Mouse (Mus musculus) forebrain, postnatal 0 days (tissue): ENCODE data around the gene Cbwd1. TPM values are rescaled to one million over a fixed set of nuclear protein-coding genes. Genes with fewer than 3 reads are reported as not detected.
A peak's percentile ranks its signal among the peaks of the same experiment; 100 is the strongest.

Source experiments
- ATAC-seq: fragments of 200-750 bp; cut with Nextera tagmentation; 2 replicates; pipeline ENCODE4 v1.8.0; 2017; ENCODE audit warnings: mild to moderate bottlenecking, moderate library complexity
- DNase-seq: peaks from one replicate; pipeline ENCODE4 v3.0.0-alpha.2; 2015
- H3K27ac ChIP-seq: fragments of 300-500 bp; sonication (generic); 2 replicates; pipeline ENCODE4 v1.5.1; 2014; ENCODE audit warnings: low read depth, mild to moderate bottlenecking, antibody characterized with exemption, low read length, moderate library complexity, mixed read lengths
- H3K27me3 ChIP-seq: fragments of 300-500 bp; sonication (generic); 2 replicates; pipeline ENCODE4 v1.6.1; 2014; ENCODE audit warnings: mild to moderate bottlenecking, low read length, mixed read lengths; ENCODE audit not compliant: insufficient read depth
- H3K36me3 ChIP-seq: fragments of 300-500 bp; sonication (generic); 2 replicates; pipeline ENCODE4 v1.6.1; 2014; ENCODE audit warnings: mild to moderate bottlenecking, moderate library complexity; ENCODE audit not compliant: insufficient read depth
- H3K4me1 ChIP-seq: fragments of 300-500 bp; sonication (generic); 2 replicates; pipeline ENCODE4 v1.6.1; 2014; ENCODE audit warnings: antibody characterized with exemption; ENCODE audit not compliant: insufficient read depth
- H3K4me2 ChIP-seq: fragments of 300-500 bp; sonication (generic); 2 replicates; pipeline ENCODE4 v1.6.1; 2014; ENCODE audit warnings: low read depth, mild to moderate bottlenecking, moderate library complexity
- H3K4me3 ChIP-seq: fragments of 300-500 bp; sonication (generic); 2 replicates; pipeline ENCODE4 v1.5.1; 2014; ENCODE audit warnings: low read depth, low read length, mixed read lengths
- H3K9ac ChIP-seq: fragments of 300-500 bp; sonication (generic); 2 replicates; pipeline ENCODE4 v1.6.1; 2014; ENCODE audit warnings: mild to moderate bottlenecking
- H3K9me3 ChIP-seq: fragments of 300-500 bp; sonication (generic); 2 replicates; pipeline ENCODE4 v1.6.1; 2016; ENCODE audit warnings: low read length
- CTCF ChIP-seq: sonication (generic); IDR thresholded peaks from 2 replicates; pipeline ENCODE4 v1.5.1; 2016; ENCODE audit warnings: antibody characterized with exemption, control low read depth, low read depth
- WGBS: fragments of 180-500 bp; shearing (Covaris S2); extraction: QIAGEN DNeasy Blood & Tissue Kit; methylation state at CpG from one replicate; pipeline ENCODE4 v1.1.7; 2014; 5-methylcytosine and 5-hydroxymethylcytosine counted together
- polyA plus RNA-seq: library from polyadenylated mRNA; unstranded; fragments of >200 nt; fragmentation: Nextera tagmentation; extraction: Ambion mirVana; gene quantifications from 2 replicates; pipeline ENCODE4 v1.2.1, GENCODE M21; 2015
- total RNA-seq: library from RNA; depleted of rRNA; stranded (reverse); fragments of >200 nt; gene quantifications from 2 replicates; pipeline ENCODE4 v1.2.3, GENCODE M21; 2014

Gene Cbwd1
- total and polyA plus RNA-seq, 2 experiments from 2014 or later, result 8.6 to 19.3 TPM

DNA sequence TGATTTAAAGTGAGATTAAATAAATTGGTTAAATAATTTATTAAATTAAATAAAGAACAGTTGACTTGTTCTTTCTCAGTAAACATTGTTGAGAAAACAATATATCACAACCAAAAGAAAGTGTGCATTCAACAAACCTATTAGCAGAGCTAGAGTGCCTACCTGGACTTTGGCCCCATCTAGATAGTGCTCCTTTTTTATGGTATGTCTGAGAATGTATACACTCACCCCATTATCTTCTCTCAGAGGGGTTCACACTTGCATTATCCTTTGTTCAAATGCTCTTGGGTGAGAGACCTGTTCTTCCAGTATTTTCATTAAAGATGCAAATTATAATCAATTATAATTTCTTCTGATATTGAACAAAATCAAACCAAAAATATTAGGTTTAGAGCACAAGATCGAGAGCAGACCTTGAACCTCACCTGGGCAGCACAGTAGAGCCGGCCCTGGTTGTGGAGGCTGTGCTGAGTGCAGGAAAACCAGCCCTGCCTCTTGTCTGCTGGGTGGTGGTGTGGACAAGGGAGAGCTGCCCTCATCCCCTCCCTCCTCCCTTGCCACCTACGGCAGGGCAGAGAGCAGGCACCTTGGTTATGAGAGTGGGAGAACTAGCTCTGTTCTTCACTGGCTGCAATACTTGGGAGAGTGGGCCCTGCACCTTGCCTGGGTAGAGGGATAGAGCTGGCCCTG is 11.4 kb upstream of the Cbwd1 start:
- no peak for TF ChIP-seq CTCF
- H3K4me3 ChIP-seq, result no peak overlapping the region

DNA sequence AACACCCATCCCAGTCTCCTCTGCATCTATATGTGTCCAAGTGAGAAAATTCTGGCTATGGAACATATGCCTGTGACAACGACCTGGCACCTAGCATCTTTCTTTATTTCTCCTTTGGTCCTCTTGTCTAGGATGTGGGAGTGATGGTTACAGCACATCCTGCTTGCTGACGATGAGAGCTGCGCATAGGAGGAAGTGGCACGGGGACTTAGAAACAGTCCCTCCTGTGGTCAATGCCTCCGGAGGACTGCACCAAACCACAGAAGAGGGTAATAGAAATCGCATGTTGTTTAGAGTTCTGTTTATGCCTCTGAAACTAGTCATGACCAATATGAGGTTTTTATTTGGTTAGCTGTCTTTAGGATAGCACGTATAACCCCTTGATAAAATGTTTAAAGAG is 9.9 kb upstream of the Cbwd1 start:
- no peak overlapping the region for H3K9ac ChIP-seq
- no peak overlapping the region for H3K4me2 ChIP-seq
- TF ChIP-seq CTCF, result no peak
- ATAC-seq, result no peak
- 88% methylated on average over 7 of the region's 7 CpGs for WGBS
- H3K4me1 ChIP-seq, result no peaks in the 10 kb centered on the region
- no peak overlapping the region for H3K4me3 ChIP-seq
- no peak overlapping the region for H3K27ac ChIP-seq
- H3K9me3 ChIP-seq, result no peaks in the 10 kb centered on the region
- no peaks in the 10 kb centered on the region for H3K36me3 ChIP-seq
- DNase-seq, result no peak
- H3K27me3 ChIP-seq, result no peaks in the 10 kb centered on the region

More for the DNA sequence above, 11.4 kb upstream of the Cbwd1 start:
- 91% methylated on average over 3 of the region's 3 CpGs for WGBS
- DNase-seq, result no peak
- Histone ChIP-seq H3K4me1 (no peaks in the 10 kb centered on the region), H3K36me3 (no peaks in the 10 kb centered on the region), H3K9ac (no peak overlapping the region), H3K4me2 (no peak overlapping the region), H3K27ac (no peak overlapping the region), H3K9me3 (no peaks in the 10 kb centered on the region), H3K27me3 (no peaks in the 10 kb centered on the region)
- ATAC-seq, result no peak

DNA sequence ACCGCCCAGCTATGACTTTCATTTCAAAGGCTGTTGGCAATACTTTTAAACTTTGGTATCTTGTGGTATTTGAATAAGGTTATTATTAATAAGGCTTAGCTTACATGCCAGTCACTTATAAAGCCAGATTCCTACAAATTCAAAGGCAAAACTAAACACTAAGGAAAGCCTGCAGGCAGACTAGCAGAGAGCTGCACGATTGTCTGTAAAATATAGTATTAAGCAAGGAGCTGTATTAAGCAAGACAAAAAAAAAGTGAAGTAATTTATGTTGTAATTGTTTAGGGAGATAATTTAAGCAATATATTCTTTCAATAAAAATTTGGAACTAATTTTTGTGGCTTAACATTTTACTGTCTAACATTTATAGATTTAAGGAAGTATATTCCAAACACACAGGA is 5.5 kb upstream of the Cbwd1 start:
- TF ChIP-seq CTCF, result no peak
- no peaks in the 10 kb centered on the region for H3K9me3 ChIP-seq
- no peaks in the 10 kb centered on the region for H3K4me1 ChIP-seq
- DNase-seq (no peak), ATAC-seq (no peak)
- H3K36me3 ChIP-seq, result no peaks in the 10 kb centered on the region
- whole genome bisulfite sequencing, result 84% methylated on average over 2 of the region's 2 CpGs
- H3K4me3 ChIP-seq, result no peak overlapping the region
- no peak overlapping the region for H3K9ac ChIP-seq
- no peak overlapping the region for H3K27ac ChIP-seq
- H3K27me3 ChIP-seq, result no peaks in the 10 kb centered on the region
- H3K4me2 ChIP-seq, result no peak overlapping the region

DNA sequence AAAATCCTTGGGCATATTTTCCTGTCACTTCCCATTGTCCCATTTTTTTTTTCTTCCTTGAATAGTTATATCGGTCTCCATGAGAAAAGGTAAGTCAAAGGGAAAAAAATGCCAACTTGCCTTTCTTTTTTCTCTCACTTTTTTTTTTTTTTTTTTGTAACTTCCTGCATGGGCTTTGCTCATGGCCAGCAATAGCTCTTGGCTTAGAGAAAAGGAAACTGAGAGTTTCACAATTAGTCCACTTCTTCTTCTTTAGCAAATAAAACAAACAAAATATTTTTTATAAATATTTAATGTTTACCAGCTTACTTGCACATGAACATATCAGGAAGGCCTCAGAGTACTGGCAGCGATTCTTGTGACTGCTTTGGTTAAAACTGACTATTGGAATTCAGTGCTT is 4.8 kb upstream of the Cbwd1 start:
- H3K4me2 ChIP-seq, result no peak overlapping the region
- H3K4me1 ChIP-seq, result no peaks in the 10 kb centered on the region
- no peak for TF ChIP-seq CTCF
- no peaks in the 10 kb centered on the region for H3K27me3 ChIP-seq
- H3K9ac ChIP-seq, result no peak overlapping the region
- H3K27ac ChIP-seq, result no peak overlapping the region
- 84% methylated on average over 2 of the region's 2 CpGs for WGBS
- no peaks in the 10 kb centered on the region for H3K36me3 ChIP-seq
- DNase-seq (no peak), ATAC-seq (no peak)
- no peak overlapping the region for H3K4me3 ChIP-seq
- H3K9me3 ChIP-seq, result no peaks in the 10 kb centered on the region

DNA sequence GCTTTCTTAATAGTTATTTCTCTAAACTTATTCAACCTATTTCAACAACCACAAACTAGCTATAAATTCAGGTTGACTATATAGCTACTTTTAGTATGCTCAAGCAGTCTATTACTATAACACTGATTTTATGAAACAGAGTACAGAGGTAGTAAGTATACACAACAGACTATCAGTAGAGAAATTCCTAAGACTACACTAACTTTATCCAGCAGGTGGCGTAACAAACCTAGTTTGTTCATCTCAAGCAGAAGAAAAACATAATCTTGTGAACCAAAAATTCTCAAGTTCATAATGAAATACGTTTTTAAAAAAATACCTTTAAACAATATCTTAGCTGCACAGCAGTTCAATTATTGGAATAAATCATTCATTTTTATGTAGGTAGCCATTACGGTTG is 2.9 kb downstream of the Cbwd1 start:
- Histone ChIP-seq H3K4me2 (no peak overlapping the region), H3K4me3 (no peak overlapping the region), H3K9ac (no peak overlapping the region), H3K27ac (no peak overlapping the region), H3K36me3 (peaks cover 5% of the 10 kb centered on the region; the same call in 1 of the 2 replicates), H3K4me1 (peaks cover 5% of the 10 kb centered on the region; the same call in 1 of the 2 replicates), H3K9me3 (no peaks in the 10 kb centered on the region), H3K27me3 (no peaks in the 10 kb centered on the region)
- DNase-seq (peak; percentile 75), ATAC-seq (no peak)
- TF ChIP-seq CTCF, result peak; percentile 69
- WGBS, result 43% methylated on average over 3 of the region's 3 CpGs

DNA sequence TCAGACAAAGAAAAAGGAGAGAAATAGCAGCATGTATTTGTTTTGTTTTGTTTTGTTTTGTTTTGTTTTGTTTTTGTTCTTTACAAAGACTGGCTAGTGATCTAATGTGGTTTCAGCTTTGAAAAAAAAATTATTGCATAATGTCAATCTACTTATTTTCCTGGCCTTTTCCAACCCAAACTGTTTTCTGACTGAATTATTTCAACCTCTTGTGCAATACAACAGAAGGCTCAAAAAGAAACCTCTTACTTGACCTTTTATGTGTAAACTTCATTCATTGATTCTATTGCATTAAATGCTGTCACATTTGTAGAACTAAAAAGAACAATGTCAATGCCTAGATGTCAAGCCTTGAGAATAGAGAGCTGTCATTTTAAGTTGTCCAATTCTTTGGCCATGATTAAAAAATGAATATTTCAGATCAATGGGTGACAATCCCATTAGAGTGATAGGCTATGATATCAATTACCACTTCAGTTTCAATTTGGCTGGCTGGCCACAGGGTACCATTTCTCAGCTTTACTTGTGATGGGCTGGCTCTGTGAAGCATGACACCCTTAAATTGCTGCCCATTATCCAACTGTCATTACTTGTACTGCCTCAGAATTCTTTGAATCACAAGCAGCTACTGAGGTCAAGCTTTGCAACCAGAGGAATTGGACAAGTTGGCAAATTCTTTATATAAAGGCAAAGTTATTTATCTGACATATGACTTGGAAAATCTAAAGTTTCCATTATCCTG is 15.7 kb downstream of the Cbwd1 start:
- no peak overlapping the region for H3K4me2 ChIP-seq
- ATAC-seq, result no peak
- H3K4me1 ChIP-seq, result no peaks in the 10 kb centered on the region
- H3K27me3 ChIP-seq, result no peaks in the 10 kb centered on the region
- no peak overlapping the region for H3K9ac ChIP-seq
- H3K36me3 ChIP-seq, result no peaks in the 10 kb centered on the region
- H3K9me3 ChIP-seq, result no peaks in the 10 kb centered on the region
- no peak overlapping the region for H3K27ac ChIP-seq
- DNase-seq, result no peak
- TF ChIP-seq CTCF, result no peak
- no peak overlapping the region for H3K4me3 ChIP-seq

DNA sequence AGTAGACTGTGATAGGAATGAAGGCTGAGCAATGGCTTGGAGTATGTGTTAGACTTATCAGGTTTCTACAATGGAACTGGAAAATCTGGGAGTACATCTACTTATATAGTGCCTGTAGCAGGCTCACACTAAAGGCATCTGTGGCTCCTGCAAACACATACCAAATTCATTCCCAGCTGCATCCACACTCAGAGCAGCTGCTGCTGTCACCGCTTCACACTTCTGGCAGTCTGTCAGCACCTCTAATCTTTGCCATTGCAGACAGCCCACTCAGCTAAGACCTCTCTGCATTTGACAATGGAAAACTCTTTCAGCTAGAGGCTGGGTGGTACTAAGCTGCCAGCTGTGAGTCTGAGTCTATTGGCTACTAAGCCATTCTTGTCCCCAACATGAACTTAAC is 24.3 kb downstream of the Cbwd1 start:
- DNase-seq, result peak; percentile 7
- H3K4me1 ChIP-seq, result no peaks in the 10 kb centered on the region

More for the DNA sequence above, 24.3 kb downstream of the Cbwd1 start:
- no peaks in the 10 kb centered on the region for H3K36me3 ChIP-seq
- no peaks in the 10 kb centered on the region for H3K27me3 ChIP-seq
- no peak overlapping the region for H3K4me2 ChIP-seq
- TF ChIP-seq CTCF, result no peak
- no peak overlapping the region for H3K27ac ChIP-seq
- ATAC-seq, result 0 out of 2 replicates have a peak, but pooled peaks have one; percentile 36
- H3K4me3 ChIP-seq, result no peak overlapping the region
- H3K9me3 ChIP-seq, result no peaks in the 10 kb centered on the region
- no peak overlapping the region for H3K9ac ChIP-seq
- 50% methylated on average over 1 of the region's 1 CpGs for WGBS
